Mouse (Mus musculus) retina, postnatal 7 days (tissue): Measurements from ENCODE around the gene Spopl.
A peak's percentile ranks its signal among the peaks of the same experiment; 100 is the strongest.
"Not testable (repeated sequence)": the region's sequence is repeated elsewhere in the genome, so short reads cannot be mapped to it uniquely, and the experiment has no call there.

Source experiments
- DNase-seq: peaks from one replicate; pipeline ENCODE4 v3.0.0-alpha.2; 2012; ENCODE audit warnings: low read depth, low spot score

Spopl gene

GRCm38 (mm10) chr2:23571302-23572156 is at the start of gene Spopl:
Gene Spopl (minus strand): TSS chr2:23572106.
- DNase-seq = peak; percentile 70

- no peak for DNase-seq
These were observed 48.2 kb upstream of the Spopl start for GRCm38 (mm10) chr2:23620128-23620527.

GRCm38 (mm10) chr2:23617989-23618388 is 46.1 kb upstream of the Spopl start:
- DNase-seq = no peak

- DNase-seq = no peak
These were observed 33.5 kb upstream of the Spopl start for GRCm38 (mm10) chr2:23605391-23605790.

- no peak for DNase-seq
These were observed 16.9 kb upstream of the Spopl start for GRCm38 (mm10) chr2:23588769-23589168.

- DNase-seq = not testable (repeated sequence)
These were observed 239 bp upstream of the Spopl start for GRCm38 (mm10) chr2:23572157-23572532.

- DNase-seq = no peak
These were observed 1.3 kb downstream of the Spopl start for GRCm38 (mm10) chr2:23570563-23570962.

GRCm38 (mm10) chr2:23568775-23569174 is 3.1 kb downstream of the Spopl start:
- no peak for DNase-seq

- no peak for DNase-seq
These were observed 6.7 kb downstream of the Spopl start for GRCm38 (mm10) chr2:23565081-23565801.

GRCm38 (mm10) chr2:23562898-23563297 is 9.0 kb downstream of the Spopl start:
- no peak for DNase-seq

- no peak for DNase-seq
These were observed 12.7 kb downstream of the Spopl start for GRCm38 (mm10) chr2:23559186-23559585.

- no peak for DNase-seq
These were observed 20.7 kb downstream of the Spopl start for GRCm38 (mm10) chr2:23551235-23551634.

GRCm38 (mm10) chr2:23547220-23547619 is 24.7 kb downstream of the Spopl start:
- DNase-seq = no peak

GRCm38 (mm10) chr2:23539967-23540366 is 31.9 kb downstream of the Spopl start:
- no peak for DNase-seq

GRCm38 (mm10) chr2:23527717-23528116 is 44.2 kb downstream of the Spopl start:
- DNase-seq = not testable (repeated sequence)

- DNase-seq = no peak
These were observed 66.8 kb downstream of the Spopl start for GRCm38 (mm10) chr2:23505141-23505540.

GRCm38 (mm10) chr2:23481715-23482114 is 90.2 kb downstream of the Spopl start:
- DNase-seq = no peak

- no peak for DNase-seq
These were observed 104.4 kb downstream of the Spopl start for GRCm38 (mm10) chr2:23467471-23467870.

- DNase-seq = no peak
These were observed 114.5 kb downstream of the Spopl start for GRCm38 (mm10) chr2:23457452-23457851.
